20 mouse cellular contexts compared by ENCODE assay signal in the genomic region with DNA sequence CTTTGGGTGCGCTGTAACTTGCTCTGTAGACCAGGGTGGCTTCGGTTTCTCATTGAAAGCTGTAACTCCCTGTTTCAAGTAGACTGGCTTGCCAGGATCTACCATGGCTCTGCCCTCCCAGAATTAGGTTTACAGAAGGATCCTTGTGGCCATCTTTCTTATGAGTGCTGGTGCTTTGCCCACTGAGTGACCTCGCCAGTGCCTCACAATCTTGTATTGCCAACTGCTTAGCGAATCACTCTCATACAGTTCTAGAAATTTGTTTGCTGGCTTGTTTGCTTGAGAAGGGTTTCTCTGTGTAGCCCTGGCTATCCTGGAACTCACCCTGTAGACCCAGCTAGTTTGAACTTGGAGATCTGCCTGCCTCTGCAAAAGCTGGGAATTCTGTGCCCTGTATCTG. TPM values are rescaled to one million over a fixed set of nuclear protein-coding genes. Genes with fewer than 3 reads are reported as not detected.
DNase-seq lines count a peak whose midpoint lies in the region; ATAC-seq and TF ChIP-seq lines count a peak whose summit lies in the region.
"Had no signal": no experiment of that assay in that cellular context is flagged by ENCODE, and none has a peak within 500 bp of the region (broad histone marks: within the 10 kb centered on the region; RNA-seq: fewer than 3 reads in every experiment).

No protein-coding gene starts in this region.

- H3K9ac ChIP-seq in limb, embryonic 12.5 days (replicated peaks) = no peak overlapping the region
- H3K9ac ChIP-seq in lung, postnatal 0 days (replicated peaks; ENCODE audit: low read depth) = no peak overlapping the region
- H3K9ac ChIP-seq in hindbrain, embryonic 12.5 days = no peak overlapping the region
- H3K9ac ChIP-seq: embryonic facial prominence, embryonic 15.5 days; forebrain, embryonic 15.5 days; heart, embryonic 15.5 days; hindbrain, embryonic 14.5 days had no signal

- no peaks in the 10 kb centered on the region for H3K9me3 ChIP-seq in limb, embryonic 12.5 days
- H3K9me3 ChIP-seq in limb, embryonic 10.5 days (replicated peaks) = no peaks in the 10 kb centered on the region
- no peaks in the 10 kb centered on the region for H3K9me3 ChIP-seq in lung, postnatal 0 days (ENCODE audit: low read length)
- no peaks in the 10 kb centered on the region for H3K9me3 ChIP-seq in embryonic facial prominence, embryonic 10.5 days
- H3K9me3 ChIP-seq in hindbrain, embryonic 12.5 days (replicated peaks) = 0 out of 2 replicates have a peak, but pooled peaks cover 3% of the 10 kb centered on the region
- H3K9me3 ChIP-seq: embryonic facial prominence, embryonic 15.5 days; forebrain, embryonic 15.5 days; G1E; heart, embryonic 15.5 days had no signal

- H3K27ac ChIP-seq in limb, embryonic 12.5 days = peak overlapping the region; percentile 45; the same call in 1 of the 2 replicates
- H3K27ac ChIP-seq in limb, embryonic 10.5 days = no peak overlapping the region
- peak overlapping the region; percentile 54 for H3K27ac ChIP-seq in lung, postnatal 0 days (ENCODE audit: low read length)
- H3K27ac ChIP-seq in embryonic facial prominence, embryonic 10.5 days (replicated peaks) = 0 out of 2 replicates have a peak overlapping the region, but pooled peaks have one; percentile 57
- H3K27ac ChIP-seq in hindbrain, embryonic 12.5 days = no peak overlapping the region
- H3K27ac ChIP-seq: heart, adult 2 months; hindbrain, embryonic 14.5 days had no signal

- no peak overlapping the region for H3K4me3 ChIP-seq in limb, embryonic 12.5 days (replicated peaks)
- H3K4me3 ChIP-seq in limb, embryonic 10.5 days = no peak overlapping the region
- H3K4me3 ChIP-seq in lung, postnatal 0 days (ENCODE audit: low read depth, low read length) = no peak overlapping the region
- H3K4me3 ChIP-seq in embryonic facial prominence, embryonic 10.5 days = no peak overlapping the region
- H3K4me3 ChIP-seq in hindbrain, embryonic 12.5 days = no peak overlapping the region
- H3K4me3 ChIP-seq: embryonic facial prominence, embryonic 15.5 days; forebrain, embryonic 15.5 days; heart, adult 2 months; heart, embryonic 15.5 days had no signal

- no peak for DNase-seq in limb, embryonic 10.5 days (ENCODE audit: low spot score)
- DNase-seq in lung, postnatal 0 days (ENCODE audit: low spot score) = no peak
- no peak for DNase-seq in lung, postnatal 10 days
- DNase-seq in embryonic facial prominence, embryonic 10.5 days (ENCODE audit: low spot score) = no peak
- DNase-seq in spleen, adult 18-20 months = no peak
- DNase-seq: adrenal gland, postnatal 14 days; cerebellum, adult 18-20 months; cerebellum, adult 9-11 months; cerebellum, postnatal 36 days; gastrocnemius, postnatal 14 days; heart, adult 2 months; heart, postnatal 14 days had no signal

- no peaks in the 10 kb centered on the region for H3K36me3 ChIP-seq in limb, embryonic 12.5 days
- no peaks in the 10 kb centered on the region for H3K36me3 ChIP-seq in limb, embryonic 10.5 days
- H3K36me3 ChIP-seq in lung, postnatal 0 days (ENCODE audit: insufficient read depth, low read length) = no peaks in the 10 kb centered on the region
- H3K36me3 ChIP-seq in embryonic facial prominence, embryonic 10.5 days (replicated peaks) = no peaks in the 10 kb centered on the region
- no peaks in the 10 kb centered on the region for H3K36me3 ChIP-seq in hindbrain, embryonic 12.5 days
- H3K36me3 ChIP-seq: embryonic facial prominence, embryonic 15.5 days; forebrain, embryonic 15.5 days; G1E; heart, embryonic 15.5 days had no signal

- H3K27me3 ChIP-seq in limb, embryonic 12.5 days = no peaks in the 10 kb centered on the region
- no peaks in the 10 kb centered on the region for H3K27me3 ChIP-seq in limb, embryonic 10.5 days (ENCODE audit: low read depth, poor library complexity, severe bottlenecking)
- H3K27me3 ChIP-seq in lung, postnatal 0 days (replicated peaks; ENCODE audit: insufficient read depth, low read length) = no peaks in the 10 kb centered on the region
- H3K27me3 ChIP-seq in embryonic facial prominence, embryonic 10.5 days (replicated peaks; ENCODE audit: low read depth, poor library complexity, severe bottlenecking) = no peaks in the 10 kb centered on the region
- no peaks in the 10 kb centered on the region for H3K27me3 ChIP-seq in hindbrain, embryonic 12.5 days
- H3K27me3 ChIP-seq: embryonic facial prominence, embryonic 15.5 days; forebrain, embryonic 15.5 days; heart, embryonic 15.5 days had no signal

- 97% methylated on average over 4 of the region's 4 CpGs for WGBS in limb, embryonic 12.5 days
- 97% methylated on average over 4 of the region's 4 CpGs for WGBS in limb, embryonic 10.5 days
- 87% methylated on average over 4 of the region's 4 CpGs for WGBS in lung, postnatal 0 days
- 95% methylated on average over 4 of the region's 4 CpGs for WGBS in embryonic facial prominence, embryonic 10.5 days
- WGBS in hindbrain, embryonic 12.5 days = 96% methylated on average over 4 of the region's 4 CpGs

- H3K4me2 ChIP-seq in limb, embryonic 12.5 days = no peak overlapping the region
- no peak overlapping the region for H3K4me2 ChIP-seq in lung, postnatal 0 days (replicated peaks; ENCODE audit: low read depth, low read length)
- no peak overlapping the region for H3K4me2 ChIP-seq in hindbrain, embryonic 12.5 days (replicated peaks)
- H3K4me2 ChIP-seq: embryonic facial prominence, embryonic 15.5 days; forebrain, embryonic 15.5 days; heart, embryonic 11.5 days; heart, embryonic 15.5 days; hindbrain, embryonic 14.5 days had no signal

- no peak for TF ChIP-seq CTCF in lung, postnatal 0 days (IDR thresholded peaks at IDR 0.05)

- TF ChIP-seq EP300 in lung, postnatal 0 days (IDR thresholded peaks at IDR 0.05) = no peak

- H3K4me1 ChIP-seq in limb, embryonic 12.5 days (replicated peaks) = peaks cover 35% of the 10 kb centered on the region
- peaks cover 35% of the 10 kb centered on the region for H3K4me1 ChIP-seq in limb, embryonic 10.5 days
- peaks cover 16% of the 10 kb centered on the region for H3K4me1 ChIP-seq in lung, postnatal 0 days (ENCODE audit: insufficient read depth, low read depth, low read length)
- H3K4me1 ChIP-seq in embryonic facial prominence, embryonic 10.5 days = peaks cover 31% of the 10 kb centered on the region
- peaks cover 27% of the 10 kb centered on the region for H3K4me1 ChIP-seq in hindbrain, embryonic 12.5 days

- no peak for ATAC-seq in limb, embryonic 12.5 days (ENCODE audit: insufficient number of reproducible peaks, insufficient read depth, low FRiP score, low TSS enrichment, low read depth)
- no peak for ATAC-seq in lung, postnatal 0 days
- ATAC-seq in hindbrain, embryonic 12.5 days (ENCODE audit: low FRiP score) = no peak
- ATAC-seq: forebrain, embryonic 15.5 days had no signal

RNA-seq across cellular contexts. Expression of gene Irf2bpl, which starts 26.1 kb away (rescaled TPM):
- 55.7 and 57.2 TPM in 2 replicates for polyA plus RNA-seq in limb, embryonic 12.5 days (2016; fragmentation: Nextera tagmentation; extraction: Ambion mirVana)
- polyA plus RNA-seq in limb, embryonic 10.5 days (2016; fragmentation: Nextera tagmentation; extraction: Ambion mirVana) = 11.9 and 22.6 TPM in 2 replicates
- polyA plus RNA-seq in lung, postnatal 0 days (2015; fragmentation: Nextera tagmentation; extraction: Ambion mirVana) = 39.5 and 49.1 TPM in 2 replicates
- 13.5 and 17.3 TPM in 2 replicates for polyA plus RNA-seq in embryonic facial prominence, embryonic 10.5 days (2016; fragmentation: Nextera tagmentation; extraction: Ambion mirVana)
- 75.9 and 86.3 TPM in 2 replicates for polyA plus RNA-seq in hindbrain, embryonic 12.5 days (2016; fragmentation: Nextera tagmentation; extraction: Ambion mirVana)

Comparison
In these comparisons a context has a peak if more than half of its experiments do, and no peak if none do; other contexts are left out.
1. H3K27ac ChIP-seq: peak in limb, embryonic 12.5 days (single experiment), lung, postnatal 0 days (single experiment) and embryonic facial prominence, embryonic 10.5 days (single experiment); none in limb, embryonic 10.5 days (single experiment) and hindbrain, embryonic 12.5 days (single experiment).